Mouse (Mus musculus) small intestine, adult 2 months (tissue): Measurements from ENCODE around the gene Wdr18.

Experiments used
- CTCF ChIP-seq: fragments of 200-500 bp; IDR thresholded peaks from 2 replicates; pipeline ENCODE4 v1.5.1; 2012; ENCODE audit warnings: low read depth, mild to moderate bottlenecking, control low read depth, inconsistent platforms, low read length, moderate library complexity, mixed read lengths; ENCODE audit not compliant: insufficient replicate concordance, insufficient read length; ENCODE audit errors: extremely low read depth
- POLR2A ChIP-seq: fragments of 200-500 bp; IDR thresholded peaks from 2 replicates; pipeline ENCODE4 v1.6.1; 2012; ENCODE audit warnings: low read depth, mild to moderate bottlenecking, control low read depth, inconsistent platforms, low read length, moderate library complexity

GRCm38 (mm10) chr10:79987771-79988505 lies 28.0 kb downstream of the Wdr18 start:
- no peak for TF ChIP-seq POLR2A
- no peak for TF ChIP-seq CTCF
